Mouse (Mus musculus): ENCODE results near the gene Atp1b1. TPM values are rescaled to one million over a fixed set of nuclear protein-coding genes. Genes with fewer than 3 reads are reported as not detected.

Gene Atp1b1
- polyA plus RNA-seq, 1 experiment from 2014 or later: 23.7 TPM

GRCm38 (mm10) chr1:164426227-164426626, 31.9 kb downstream of the Atp1b1 start:
- H3K9me3 ChIP-seq (ENCODE audit: low read depth, low read length): no peaks in the 10 kb centered on the region
- TF ChIP-seq CTCF (IDR thresholded peaks at IDR 0.05; ENCODE audit: low read depth): no peak
- H3K9ac ChIP-seq: no peak overlapping the region
- no peak for DNase-seq
- no peak overlapping the region for H3K4me2 ChIP-seq
- no peaks in the 10 kb centered on the region for H3K27me3 ChIP-seq (ENCODE audit: insufficient read depth, low read length)
- no peaks in the 10 kb centered on the region for H3K36me3 ChIP-seq (ENCODE audit: insufficient read depth)
- H3K4me1 ChIP-seq (ENCODE audit: insufficient read depth): no peaks in the 10 kb centered on the region
- H3K27ac ChIP-seq (ENCODE audit: low read depth): no peak overlapping the region
- H3K4me3 ChIP-seq (ENCODE audit: low read depth, low read length): no peak overlapping the region
- WGBS: 74% methylated on average over 7 of the region's 7 CpGs
- ATAC-seq (ENCODE audit: insufficient read depth): no peak

- ATAC-seq (ENCODE audit: insufficient read depth) (no peak), DNase-seq (no peak)
- H3K4me2 ChIP-seq: no peak overlapping the region
- H3K9ac ChIP-seq: no peak overlapping the region
- no peak for TF ChIP-seq CTCF (IDR thresholded peaks at IDR 0.05; ENCODE audit: low read depth)
- H3K4me3 ChIP-seq (ENCODE audit: low read depth, low read length): no peak overlapping the region
- WGBS: 70% methylated on average over 6 of the region's 6 CpGs
- H3K27ac ChIP-seq (ENCODE audit: low read depth): no peak overlapping the region
- H3K36me3 ChIP-seq (ENCODE audit: insufficient read depth): no peaks in the 10 kb centered on the region
- H3K9me3 ChIP-seq (ENCODE audit: low read depth, low read length): no peaks in the 10 kb centered on the region
- no peaks in the 10 kb centered on the region for H3K27me3 ChIP-seq (ENCODE audit: insufficient read depth, low read length)
- no peaks in the 10 kb centered on the region for H3K4me1 ChIP-seq (ENCODE audit: insufficient read depth)
Observed at GRCm38 (mm10) chr1:164420623-164421354, 37.4 kb downstream of the Atp1b1 start.

GRCm38 (mm10) chr1:164419401-164419800, 38.8 kb downstream of the Atp1b1 start:
- Histone ChIP-seq H3K9me3 (ENCODE audit: low read depth, low read length) (no peaks in the 10 kb centered on the region), H3K27me3 (ENCODE audit: insufficient read depth, low read length) (no peaks in the 10 kb centered on the region), H3K4me2 (no peak overlapping the region), H3K27ac (ENCODE audit: low read depth) (no peak overlapping the region), H3K4me1 (ENCODE audit: insufficient read depth) (no peaks in the 10 kb centered on the region), H3K36me3 (ENCODE audit: insufficient read depth) (no peaks in the 10 kb centered on the region), H3K4me3 (ENCODE audit: low read depth, low read length) (no peak overlapping the region), H3K9ac (no peak overlapping the region)
- TF ChIP-seq CTCF (IDR thresholded peaks at IDR 0.05; ENCODE audit: low read depth): no peak
- 71% methylated on average over 8 of the region's 8 CpGs for WGBS
- no peak for ATAC-seq (ENCODE audit: insufficient read depth)
- DNase-seq: no peak

- Histone ChIP-seq H3K9me3 (ENCODE audit: low read depth, low read length) (no peaks in the 10 kb centered on the region), H3K27me3 (ENCODE audit: insufficient read depth, low read length) (no peaks in the 10 kb centered on the region), H3K36me3 (ENCODE audit: insufficient read depth) (no peaks in the 10 kb centered on the region), H3K4me1 (ENCODE audit: insufficient read depth) (no peaks in the 10 kb centered on the region), H3K27ac (ENCODE audit: low read depth) (no peak overlapping the region), H3K9ac (no peak overlapping the region), H3K4me3 (ENCODE audit: low read depth, low read length) (no peak overlapping the region), H3K4me2 (no peak overlapping the region)
- ATAC-seq (ENCODE audit: insufficient read depth) (no peak), DNase-seq (no peak)
- WGBS: 64% methylated on average over 10 of the region's 10 CpGs
- no peak for TF ChIP-seq CTCF (IDR thresholded peaks at IDR 0.05; ENCODE audit: low read depth)
Observed at GRCm38 (mm10) chr1:164418320-164418719, 39.8 kb downstream of the Atp1b1 start.

GRCm38 (mm10) chr1:164417604-164418003, 40.6 kb downstream of the Atp1b1 start:
- H3K27me3 ChIP-seq (ENCODE audit: insufficient read depth, low read length): no peaks in the 10 kb centered on the region
- no peaks in the 10 kb centered on the region for H3K36me3 ChIP-seq (ENCODE audit: insufficient read depth)
- no peak for ATAC-seq (ENCODE audit: insufficient read depth)
- no peaks in the 10 kb centered on the region for H3K9me3 ChIP-seq (ENCODE audit: low read depth, low read length)
- WGBS: 60% methylated on average over 3 of the region's 3 CpGs
- TF ChIP-seq CTCF (IDR thresholded peaks at IDR 0.05; ENCODE audit: low read depth): no peak
- no peak overlapping the region for H3K4me2 ChIP-seq
- H3K9ac ChIP-seq: no peak overlapping the region
- no peak overlapping the region for H3K27ac ChIP-seq (ENCODE audit: low read depth)
- no peak for DNase-seq
- H3K4me3 ChIP-seq (ENCODE audit: low read depth, low read length): no peak overlapping the region
- no peaks in the 10 kb centered on the region for H3K4me1 ChIP-seq (ENCODE audit: insufficient read depth)

GRCm38 (mm10) chr1:164416692-164417394, 41.3 kb downstream of the Atp1b1 start:
- Histone ChIP-seq H3K9ac (no peak overlapping the region), H3K4me3 (ENCODE audit: low read depth, low read length) (no peak overlapping the region), H3K4me1 (ENCODE audit: insufficient read depth) (no peaks in the 10 kb centered on the region), H3K27ac (ENCODE audit: low read depth) (no peak overlapping the region), H3K36me3 (ENCODE audit: insufficient read depth) (no peaks in the 10 kb centered on the region), H3K4me2 (no peak overlapping the region), H3K9me3 (ENCODE audit: low read depth, low read length) (no peaks in the 10 kb centered on the region), H3K27me3 (ENCODE audit: insufficient read depth, low read length) (no peaks in the 10 kb centered on the region)
- DNase-seq (no peak), ATAC-seq (ENCODE audit: insufficient read depth) (no peak)
- 58% methylated on average over 12 of the region's 12 CpGs for WGBS
- no peak for TF ChIP-seq CTCF (IDR thresholded peaks at IDR 0.05; ENCODE audit: low read depth)

GRCm38 (mm10) chr1:164415347-164415751, 42.8 kb downstream of the Atp1b1 start:
- H3K27ac ChIP-seq (ENCODE audit: low read depth): no peak overlapping the region
- H3K4me1 ChIP-seq (ENCODE audit: insufficient read depth): no peaks in the 10 kb centered on the region
- H3K9me3 ChIP-seq (ENCODE audit: low read depth, low read length): no peaks in the 10 kb centered on the region
- 69% methylated on average over 2 of the region's 2 CpGs for WGBS
- ATAC-seq (ENCODE audit: insufficient read depth) (no peak), DNase-seq (no peak)
- no peaks in the 10 kb centered on the region for H3K36me3 ChIP-seq (ENCODE audit: insufficient read depth)
- TF ChIP-seq CTCF (IDR thresholded peaks at IDR 0.05; ENCODE audit: low read depth): no peak
- no peak overlapping the region for H3K9ac ChIP-seq
- no peak overlapping the region for H3K4me3 ChIP-seq (ENCODE audit: low read depth, low read length)
- no peak overlapping the region for H3K4me2 ChIP-seq
- H3K27me3 ChIP-seq (ENCODE audit: insufficient read depth, low read length): no peaks in the 10 kb centered on the region
